Mouse (Mus musculus) fat pad, adult 2 months (tissue): ENCODE results near the gene Acot5.

Experiments
- DNase-seq: peaks from one replicate; pipeline ENCODE4 v3.0.0-alpha.2; 2011; ENCODE audit warnings: low read depth, low spot score; ENCODE audit errors: extremely low read depth

The Acot5 gene

DNA sequence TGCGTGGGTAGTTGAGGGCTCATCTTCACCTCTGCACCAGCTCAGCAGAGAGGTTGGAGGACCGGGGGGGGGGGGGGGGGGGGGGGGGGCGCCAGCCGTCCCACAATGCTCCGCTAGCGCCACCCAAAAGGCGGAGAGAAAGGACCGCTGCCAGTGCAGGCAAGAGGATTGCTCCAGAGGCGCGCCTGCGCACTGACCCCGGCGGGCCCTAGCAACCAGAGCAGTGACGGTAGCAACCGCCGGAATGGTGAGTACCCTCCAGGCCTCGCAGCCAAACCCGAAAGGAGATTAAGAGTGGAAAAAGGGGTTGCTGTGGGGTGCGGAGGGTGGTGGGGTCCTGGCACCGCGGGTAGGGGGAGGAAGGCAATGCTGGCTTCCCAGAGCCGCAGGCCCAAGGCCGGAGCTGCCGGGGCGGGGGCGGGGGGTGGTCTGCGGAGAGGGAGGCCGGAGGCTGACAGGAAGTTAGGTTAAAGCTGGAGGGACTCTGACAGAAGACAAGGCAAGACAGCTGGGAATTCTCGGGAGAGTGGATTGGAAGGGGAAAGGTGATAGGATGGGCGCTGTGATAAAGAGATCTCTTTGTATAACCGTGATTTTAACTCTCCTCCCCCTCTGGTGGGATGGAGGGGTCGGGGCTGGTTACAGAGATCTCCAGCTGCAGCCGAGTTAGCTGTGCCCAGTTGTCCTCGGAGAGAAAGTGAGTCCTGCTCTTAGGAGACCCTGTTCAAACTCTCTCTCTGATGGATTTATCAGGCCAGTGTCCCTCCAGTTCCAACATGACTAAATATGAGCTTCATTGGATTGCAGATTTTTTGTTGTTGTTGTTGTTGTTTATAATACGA lies 45.2 kb downstream of the Acot5 start, which contains the start of gene Dnal1:
TSS of gene Dnal1 (plus strand) at position 214 of the 842 bp plus-strand sequence.
- DNase-seq: no peak

DNA sequence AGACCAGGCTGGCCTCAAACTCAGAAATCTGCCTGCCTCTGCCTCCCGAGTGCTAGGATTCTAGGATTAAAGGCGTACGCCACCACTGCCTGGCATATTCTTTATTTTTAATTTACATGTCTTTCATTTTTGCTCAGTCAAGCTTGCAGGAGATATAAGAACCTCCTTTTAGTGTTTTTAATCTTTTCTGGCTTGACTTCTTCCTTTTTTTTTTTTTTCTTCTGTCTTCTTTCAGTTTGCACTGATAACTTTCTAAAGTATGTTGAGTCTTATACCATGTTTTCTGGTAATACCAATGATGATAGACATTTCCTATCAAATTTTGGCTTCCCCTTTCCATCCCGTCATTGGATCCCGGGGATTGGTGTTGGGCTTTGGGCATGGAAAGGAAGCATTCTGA lies 50.5 kb downstream of the Acot5 start:
- no peak for DNase-seq
